Mouse (Mus musculus) hindbrain, embryonic 15.5 days (tissue): ENCODE data around the gene Zfp512b. TPM values are rescaled to one million over a fixed set of nuclear protein-coding genes. Genes with fewer than 3 reads are reported as not detected.

Source experiments
- ATAC-seq: fragments of 200-750 bp; cut with Nextera tagmentation; 2 replicates; pipeline ENCODE4 v1.8.0; 2017; ENCODE audit warnings: low read depth, moderate number of reproducible peaks, moderate TSS enrichment; ENCODE audit not compliant: low FRiP score
- H3K27ac ChIP-seq: fragments of 300-500 bp; sonication (generic); replicated peaks from 2 replicates; pipeline ENCODE4 v1.5.1; 2015; ENCODE audit warnings: mild to moderate bottlenecking, inconsistent platforms
- H3K27me3 ChIP-seq: fragments of 300-500 bp; sonication (generic); 2 replicates; pipeline ENCODE4 v1.6.1; 2015; ENCODE audit warnings: control low read depth, inconsistent platforms
- H3K36me3 ChIP-seq: fragments of 300-500 bp; sonication (generic); 2 replicates; pipeline ENCODE4 v1.6.1; 2015; ENCODE audit warnings: control low read depth, inconsistent platforms
- H3K4me1 ChIP-seq: fragments of 300-500 bp; sonication (generic); replicated peaks from 2 replicates; pipeline ENCODE4 v1.6.1; 2015; ENCODE audit warnings: control low read depth, inconsistent platforms
- H3K4me2 ChIP-seq: fragments of 300-500 bp; sonication (generic); 2 replicates; pipeline ENCODE4 v1.6.1; 2015; ENCODE audit warnings: moderate library complexity, mild to moderate bottlenecking, inconsistent platforms
- H3K4me3 ChIP-seq: fragments of 300-500 bp; sonication (generic); 2 replicates; pipeline ENCODE4 v1.5.1; 2015; ENCODE audit warnings: mild to moderate bottlenecking, inconsistent platforms
- H3K9ac ChIP-seq: fragments of 300-500 bp; sonication (generic); 2 replicates; pipeline ENCODE4 v1.6.1; 2015; ENCODE audit warnings: inconsistent platforms
- H3K9me3 ChIP-seq: fragments of 300-500 bp; sonication (generic); 2 replicates; pipeline ENCODE4 v1.6.1; 2016; ENCODE audit warnings: control low read depth, inconsistent platforms
- WGBS: fragments of 180-500 bp; shearing (Covaris S2); methylation state at CpG from one replicate; pipeline ENCODE4 v1.1.7; 2015; 5-methylcytosine and 5-hydroxymethylcytosine counted together
- polyA plus RNA-seq: library from polyadenylated mRNA; unstranded; fragments of >200 nt; fragmentation: Nextera tagmentation; extraction: Ambion mirVana; gene quantifications from 2 replicates; pipeline ENCODE4 v1.2.1, GENCODE M21; 2015

Zfp512b gene
- polyA plus RNA-seq, 1 experiment from 2014 or later = 94.0 TPM

DNA sequence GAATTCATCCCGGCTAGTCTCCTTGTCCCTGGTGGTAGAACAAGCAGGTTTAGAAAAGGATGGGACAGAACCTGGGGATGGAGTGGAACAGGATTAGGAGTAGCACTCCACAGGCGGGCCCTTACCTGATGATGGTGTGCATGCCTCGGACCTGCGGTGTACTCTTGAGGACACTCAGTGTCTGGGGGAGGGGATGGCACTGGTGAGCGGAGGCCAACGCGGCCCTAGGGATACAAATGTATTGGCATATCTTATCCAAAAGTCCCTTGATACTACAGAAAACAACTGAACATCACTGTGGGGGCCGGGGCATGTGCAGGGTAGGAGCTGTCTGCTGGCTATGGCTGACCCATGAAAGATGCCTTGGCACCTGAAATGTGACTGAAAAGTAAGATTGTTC is 22.2 kb downstream of the Zfp512b start:
- 93% methylated on average over 8 of the region's 8 CpGs for WGBS
- H3K27ac ChIP-seq = no peak overlapping the region
- H3K4me2 ChIP-seq = no peak overlapping the region
- H3K9me3 ChIP-seq = no peaks in the 10 kb centered on the region
- H3K4me1 ChIP-seq = no peaks in the 10 kb centered on the region
- H3K27me3 ChIP-seq = no peaks in the 10 kb centered on the region
- ATAC-seq = no peak
- H3K9ac ChIP-seq = no peak overlapping the region
- H3K36me3 ChIP-seq = peaks cover 7% of the 10 kb centered on the region
- H3K4me3 ChIP-seq = no peak overlapping the region

DNA sequence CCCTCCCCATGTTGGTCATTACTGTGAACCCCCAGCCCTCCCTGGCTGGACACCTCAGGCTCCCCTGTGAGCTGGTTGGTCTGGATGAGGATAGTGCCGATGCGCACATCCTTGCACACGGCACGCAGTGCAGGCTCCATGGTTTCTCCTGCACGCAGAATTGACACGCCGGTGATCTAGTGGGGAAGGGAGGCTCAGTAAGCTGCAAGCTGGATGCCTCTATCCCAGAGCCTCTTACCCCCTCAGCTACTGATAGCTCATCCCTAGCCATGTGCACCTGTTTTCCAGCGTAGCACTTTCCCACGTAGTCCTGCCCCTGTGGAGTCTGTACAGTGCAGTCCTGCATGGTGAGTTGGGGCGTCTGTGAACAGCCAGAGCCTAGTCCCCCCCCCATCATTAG is 22.7 kb downstream of the Zfp512b start:
- ATAC-seq = no peak
- Histone ChIP-seq H3K27ac (no peak overlapping the region), H3K9ac (no peak overlapping the region), H3K36me3 (peaks cover 7% of the 10 kb centered on the region), H3K4me3 (no peak overlapping the region), H3K4me2 (no peak overlapping the region), H3K27me3 (no peaks in the 10 kb centered on the region), H3K4me1 (no peaks in the 10 kb centered on the region), H3K9me3 (no peaks in the 10 kb centered on the region)
- 94% methylated on average over 10 of the region's 10 CpGs for WGBS

DNA sequence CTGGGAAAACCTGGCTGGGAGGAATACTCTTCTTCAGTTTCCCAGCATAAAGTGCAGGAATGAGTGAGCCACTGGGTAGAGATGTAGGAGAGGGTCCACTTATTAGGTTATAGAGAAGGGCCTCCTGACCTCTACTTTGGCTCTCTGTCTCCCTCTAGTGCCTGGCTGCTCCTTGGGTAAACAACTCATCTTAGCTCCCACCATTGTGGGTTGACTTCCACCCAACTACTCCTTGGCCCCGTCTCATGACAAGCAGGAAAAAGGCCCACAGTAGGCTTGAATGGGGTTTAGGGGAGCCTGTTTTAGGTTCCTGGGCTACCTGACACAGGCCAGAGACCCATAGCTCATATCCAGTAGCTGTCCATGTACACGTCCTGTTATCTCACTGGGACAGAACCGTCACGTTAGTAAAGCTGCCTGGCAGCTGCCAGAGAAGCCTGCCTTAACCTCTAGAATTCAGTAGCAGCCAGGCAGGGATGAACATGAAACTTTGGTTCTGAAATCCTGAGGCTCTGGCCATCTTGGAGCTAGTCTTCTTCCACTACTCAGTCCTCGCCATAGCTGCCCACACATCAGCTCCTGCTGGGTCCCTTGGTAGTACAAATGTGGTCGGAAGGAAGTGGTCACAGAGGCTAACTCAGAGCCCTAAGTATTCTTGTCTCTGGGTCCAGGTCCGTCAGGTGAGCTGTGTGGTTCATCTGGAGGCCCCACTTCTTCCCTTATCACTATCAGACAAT is 24.2 kb downstream of the Zfp512b start:
- H3K9me3 ChIP-seq = no peaks in the 10 kb centered on the region
- 84% methylated on average over 7 of the region's 7 CpGs for WGBS
- H3K36me3 ChIP-seq = peaks cover 1% of the 10 kb centered on the region; the same call in 1 of the 2 replicates
- no peaks in the 10 kb centered on the region for H3K27me3 ChIP-seq
- H3K4me3 ChIP-seq = no peak overlapping the region
- ATAC-seq = no peak
- H3K9ac ChIP-seq = no peak overlapping the region
- no peak overlapping the region for H3K27ac ChIP-seq
- H3K4me2 ChIP-seq = no peak overlapping the region
- no peaks in the 10 kb centered on the region for H3K4me1 ChIP-seq

DNA sequence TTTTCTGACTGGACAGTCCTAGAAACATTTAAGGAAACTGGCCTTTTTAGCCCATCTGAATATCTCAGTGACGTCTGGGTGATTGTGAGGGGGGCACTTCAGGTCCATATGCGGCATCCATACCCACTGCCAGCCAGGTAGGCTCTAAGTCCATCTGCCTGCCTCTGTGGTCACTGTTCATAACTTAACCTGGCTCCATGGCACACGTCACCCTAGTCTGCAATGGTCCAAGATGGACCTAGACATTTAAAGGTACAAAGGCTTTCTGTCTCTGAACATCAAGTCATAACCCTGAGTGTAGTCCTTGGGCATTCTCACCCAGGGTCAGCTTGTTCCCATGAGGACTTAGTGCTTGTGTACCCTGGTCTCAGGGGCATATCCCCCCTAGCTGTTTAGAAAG is 25.3 kb downstream of the Zfp512b start:
- Histone ChIP-seq H3K27ac (no peak overlapping the region), H3K4me2 (no peak overlapping the region), H3K9ac (no peak overlapping the region), H3K36me3 (no peaks in the 10 kb centered on the region), H3K4me3 (no peak overlapping the region), H3K27me3 (no peaks in the 10 kb centered on the region), H3K9me3 (no peaks in the 10 kb centered on the region), H3K4me1 (no peaks in the 10 kb centered on the region)
- ATAC-seq = no peak
- 89% methylated on average over 3 of the region's 3 CpGs for WGBS

DNA sequence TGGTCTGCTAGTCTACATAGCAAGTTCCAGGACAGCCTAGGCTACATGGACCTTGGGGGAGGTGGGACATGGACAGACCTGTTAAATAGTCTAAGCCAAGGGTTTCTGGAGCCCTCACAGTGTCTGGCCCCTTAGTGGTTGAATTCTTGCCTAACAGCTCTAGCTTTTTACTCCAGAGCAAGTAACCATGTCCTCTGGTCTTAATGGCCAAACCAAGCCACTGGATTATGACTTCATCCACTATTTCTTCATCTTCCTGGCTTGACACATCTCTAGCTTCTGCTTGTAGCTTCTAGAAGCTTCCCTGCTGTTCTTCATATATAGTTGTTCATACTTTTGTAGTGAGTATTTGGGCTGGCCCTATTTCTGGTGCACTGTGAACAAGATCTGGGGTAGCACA is 38.8 kb downstream of the Zfp512b start:
- Histone ChIP-seq H3K36me3 (peaks cover 46% of the 10 kb centered on the region), H3K4me2 (no peak overlapping the region), H3K27me3 (no peaks in the 10 kb centered on the region), H3K4me3 (no peak overlapping the region), H3K9ac (no peak overlapping the region), H3K9me3 (no peaks in the 10 kb centered on the region), H3K4me1 (no peaks in the 10 kb centered on the region), H3K27ac (no peak overlapping the region)
- no peak for ATAC-seq

DNA sequence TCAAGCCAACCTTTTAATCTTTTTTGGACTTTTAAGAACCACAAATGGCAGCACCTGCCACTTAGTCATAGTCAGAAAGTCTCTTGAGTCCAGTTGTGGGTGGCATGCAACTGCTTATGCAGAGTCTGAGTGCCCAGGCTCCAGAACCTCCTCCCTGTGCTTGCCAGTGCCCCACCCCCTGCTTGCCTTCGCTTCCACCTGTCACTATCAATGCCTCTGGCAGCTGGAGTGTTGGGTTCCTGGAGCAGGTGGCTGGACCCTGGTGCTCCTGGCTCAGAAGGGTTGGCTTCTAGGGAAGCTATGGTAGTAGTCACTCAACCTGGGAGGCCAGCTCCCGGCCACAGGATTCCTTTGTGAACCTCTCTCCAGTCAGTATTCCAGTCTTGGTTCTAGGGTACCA is 42.4 kb downstream of the Zfp512b start:
- H3K27ac ChIP-seq = no peak overlapping the region
- H3K4me2 ChIP-seq = no peak overlapping the region
- 97% methylated on average over 2 of the region's 2 CpGs for WGBS
- H3K9ac ChIP-seq = no peak overlapping the region
- no peak for ATAC-seq
- H3K4me3 ChIP-seq = no peak overlapping the region
- no peaks in the 10 kb centered on the region for H3K4me1 ChIP-seq
- no peaks in the 10 kb centered on the region for H3K9me3 ChIP-seq
- H3K36me3 ChIP-seq = peaks cover 71% of the 10 kb centered on the region
- H3K27me3 ChIP-seq = no peaks in the 10 kb centered on the region

DNA sequence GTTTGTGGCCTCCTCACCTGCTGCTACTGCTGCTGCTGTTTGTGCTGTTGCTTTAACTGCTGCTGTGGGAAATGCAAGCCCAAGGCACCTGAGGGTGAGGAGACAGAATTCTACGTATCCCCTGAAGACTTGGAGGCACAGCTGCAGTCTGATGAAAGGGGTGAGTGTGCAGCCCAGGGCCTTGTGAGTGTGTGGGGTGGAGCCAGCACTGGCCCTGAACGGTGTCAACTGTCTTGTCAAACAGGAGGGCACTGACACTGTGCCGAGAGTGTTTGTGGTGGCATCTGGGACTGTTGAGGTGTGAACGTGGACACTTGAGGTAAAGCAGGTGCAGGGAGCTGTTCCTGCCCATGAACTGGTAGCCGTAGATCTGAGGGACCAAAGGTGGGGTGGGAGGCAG is 43.9 kb downstream of the Zfp512b start:
- Histone ChIP-seq H3K36me3 (peaks cover 71% of the 10 kb centered on the region), H3K4me3 (no peak overlapping the region), H3K4me1 (no peaks in the 10 kb centered on the region), H3K9me3 (no peaks in the 10 kb centered on the region), H3K27me3 (no peaks in the 10 kb centered on the region), H3K9ac (no peak overlapping the region), H3K4me2 (no peak overlapping the region), H3K27ac (no peak overlapping the region)
- ATAC-seq = no peak
- WGBS = 92% methylated on average over 5 of the region's 5 CpGs

DNA sequence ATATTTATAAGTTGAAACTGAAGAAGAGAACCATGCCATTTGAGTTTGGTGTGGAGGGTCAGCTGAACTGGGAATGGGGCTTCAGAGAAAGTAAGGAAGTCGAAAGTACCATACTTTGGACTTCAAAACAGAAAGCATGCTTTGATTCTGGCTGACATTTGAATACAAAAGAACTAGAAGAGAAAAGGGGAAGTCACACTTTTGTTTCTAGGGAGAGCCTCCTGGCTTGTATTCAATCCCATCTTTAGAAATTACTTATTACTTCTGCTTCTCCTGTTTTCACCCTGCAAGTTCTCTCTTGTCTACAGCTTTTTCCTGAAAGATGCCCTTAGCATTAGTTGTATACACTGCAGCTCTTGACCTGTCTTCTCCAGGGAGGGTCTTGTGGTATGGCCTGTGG is 44.4 kb downstream of the Zfp512b start:
- H3K36me3 ChIP-seq = peaks cover 69% of the 10 kb centered on the region
- H3K27me3 ChIP-seq = no peaks in the 10 kb centered on the region
- no peaks in the 10 kb centered on the region for H3K9me3 ChIP-seq
- no peak overlapping the region for H3K9ac ChIP-seq
- no peak overlapping the region for H3K4me2 ChIP-seq
- no peak for ATAC-seq
- no peak overlapping the region for H3K27ac ChIP-seq
- H3K4me3 ChIP-seq = no peak overlapping the region
- H3K4me1 ChIP-seq = no peaks in the 10 kb centered on the region
- WGBS = 75% methylated on average over 1 of the region's 1 CpGs

DNA sequence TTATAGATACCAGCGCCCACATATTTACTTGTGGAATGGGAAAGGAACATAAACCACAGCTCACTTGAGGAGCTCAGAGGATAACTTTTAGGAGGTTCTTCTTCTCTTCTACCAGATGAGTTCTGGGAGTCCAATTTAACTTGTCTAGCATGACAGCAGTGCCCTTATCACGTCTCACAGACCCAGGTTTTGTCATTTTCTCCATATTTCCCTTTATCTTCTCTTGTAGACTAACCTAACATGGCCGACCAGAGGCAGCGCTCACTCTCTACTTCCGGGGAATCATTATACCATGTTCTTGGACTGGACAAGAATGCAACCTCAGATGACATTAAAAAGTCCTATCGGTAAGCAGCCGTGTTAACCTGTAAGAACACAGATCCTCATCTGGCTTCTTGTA is 46.5 kb downstream of the Zfp512b start:
- Histone ChIP-seq H3K4me2 (no peak overlapping the region), H3K27ac (no peak overlapping the region), H3K36me3 (peaks cover 49% of the 10 kb centered on the region), H3K4me1 (no peaks in the 10 kb centered on the region), H3K4me3 (no peak overlapping the region), H3K27me3 (no peaks in the 10 kb centered on the region), H3K9me3 (no peaks in the 10 kb centered on the region), H3K9ac (no peak overlapping the region)
- no peak for ATAC-seq
- 97% methylated on average over 7 of the region's 7 CpGs for WGBS

DNA sequence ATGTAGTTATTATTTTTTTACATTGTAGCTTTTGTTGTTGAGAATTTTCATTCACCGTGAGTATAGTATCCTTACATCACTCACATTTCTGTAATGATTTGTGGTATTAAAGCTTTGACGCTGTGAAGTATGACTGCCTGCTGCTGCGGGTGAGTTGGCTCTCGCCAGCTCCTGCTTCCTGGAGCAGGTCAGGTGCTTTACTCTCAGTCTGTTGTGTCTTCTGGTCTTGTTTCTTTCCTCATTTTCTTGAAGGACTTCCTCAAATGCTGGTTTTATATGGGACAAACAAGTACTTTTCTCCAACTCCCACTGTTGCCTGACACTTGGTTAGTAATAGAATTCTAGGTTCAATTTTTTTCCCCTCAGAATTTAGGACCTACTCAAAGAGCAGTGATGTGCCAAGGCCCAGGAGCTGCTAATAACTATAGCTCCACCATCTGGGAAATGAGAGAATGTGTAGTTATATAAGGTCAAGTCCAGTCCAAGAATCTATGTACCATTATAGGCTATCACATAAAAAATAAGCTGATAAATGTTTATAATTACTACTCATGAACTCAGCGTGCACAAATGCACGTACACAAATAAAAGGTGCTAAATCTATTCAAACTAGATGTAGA is 50.7 kb downstream of the Zfp512b start:
- 92% methylated on average over 6 of the region's 6 CpGs for WGBS
- peaks cover 6% of the 10 kb centered on the region; the same call in 1 of the 2 replicates for H3K4me1 ChIP-seq
- no peak for ATAC-seq
- peaks cover 8% of the 10 kb centered on the region for H3K36me3 ChIP-seq
- no peak overlapping the region for H3K27ac ChIP-seq
- H3K9me3 ChIP-seq = no peaks in the 10 kb centered on the region
- no peak overlapping the region for H3K9ac ChIP-seq
- no peaks in the 10 kb centered on the region for H3K27me3 ChIP-seq
- H3K4me3 ChIP-seq = no peak overlapping the region
- no peak overlapping the region for H3K4me2 ChIP-seq

DNA sequence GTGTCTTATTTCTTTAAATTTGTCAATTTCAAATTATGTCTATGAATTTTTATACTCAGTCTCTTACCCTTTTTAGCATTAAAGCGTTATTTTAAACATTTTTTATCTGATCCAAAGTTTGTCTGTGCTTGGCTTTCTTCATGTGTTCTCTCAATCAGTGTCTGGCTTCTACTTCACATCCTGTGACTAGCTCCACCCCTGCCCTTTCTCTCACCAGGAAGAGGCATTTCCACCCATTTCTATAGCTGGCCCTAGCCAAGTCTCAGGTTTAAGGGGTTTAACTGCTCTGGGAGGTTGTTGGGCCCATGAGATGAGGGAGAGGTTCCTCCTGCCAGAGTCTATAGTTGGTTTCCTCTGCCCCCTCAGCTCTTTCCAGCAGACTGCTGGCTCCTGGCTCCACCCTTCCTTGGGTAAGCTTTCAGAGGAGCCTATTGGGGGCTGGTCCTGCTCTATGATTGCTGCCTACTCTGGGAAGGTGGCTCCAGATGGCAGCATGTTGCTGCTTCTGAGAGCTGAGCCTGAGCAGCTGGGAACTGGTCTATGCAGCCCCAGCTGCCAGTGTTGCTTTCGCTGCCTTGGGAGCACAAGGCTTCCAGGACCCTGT is 55.1 kb downstream of the Zfp512b start:
- H3K9me3 ChIP-seq = no peaks in the 10 kb centered on the region
- H3K4me1 ChIP-seq = peaks cover 6% of the 10 kb centered on the region; the same call in 1 of the 2 replicates
- ATAC-seq = 0 out of 2 replicates have a peak, but pooled peaks have one; percentile 34
- H3K27ac ChIP-seq = peak overlapping the region; percentile 61
- H3K36me3 ChIP-seq = no peaks in the 10 kb centered on the region
- WGBS = 80% methylated on average over 2 of the region's 2 CpGs
- no peaks in the 10 kb centered on the region for H3K27me3 ChIP-seq
- no peak overlapping the region for H3K4me3 ChIP-seq
- no peak overlapping the region for H3K4me2 ChIP-seq
- no peak overlapping the region for H3K9ac ChIP-seq

DNA sequence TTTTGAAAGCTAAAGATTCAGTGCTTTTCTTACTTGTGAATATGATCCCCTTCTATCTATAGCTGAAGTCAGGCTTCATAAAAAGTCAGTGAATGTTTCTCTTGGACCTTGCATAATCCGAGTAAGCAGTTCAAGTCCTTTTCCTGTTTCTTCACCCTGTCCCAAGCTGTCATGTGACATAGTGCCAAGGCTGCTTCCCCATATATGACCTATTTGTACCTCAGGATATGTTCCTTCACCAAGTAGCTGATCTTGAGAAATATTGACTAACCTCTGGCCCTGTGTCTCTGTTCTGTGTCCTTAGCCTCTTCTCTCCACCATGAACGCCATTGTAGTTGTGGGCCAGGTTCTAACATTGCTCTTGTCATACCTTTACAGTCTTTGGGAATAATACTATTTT is 56.2 kb downstream of the Zfp512b start:
- Histone ChIP-seq H3K36me3 (no peaks in the 10 kb centered on the region), H3K27me3 (no peaks in the 10 kb centered on the region), H3K9ac (no peak overlapping the region), H3K27ac (no peak overlapping the region), H3K9me3 (no peaks in the 10 kb centered on the region), H3K4me1 (peaks cover 6% of the 10 kb centered on the region; the same call in 1 of the 2 replicates), H3K4me3 (no peak overlapping the region), H3K4me2 (no peak overlapping the region)
- 93% methylated on average over 2 of the region's 2 CpGs for WGBS
- no peak for ATAC-seq
